Mouse (Mus musculus): ENCODE results near the gene Prkcz.

DNA sequence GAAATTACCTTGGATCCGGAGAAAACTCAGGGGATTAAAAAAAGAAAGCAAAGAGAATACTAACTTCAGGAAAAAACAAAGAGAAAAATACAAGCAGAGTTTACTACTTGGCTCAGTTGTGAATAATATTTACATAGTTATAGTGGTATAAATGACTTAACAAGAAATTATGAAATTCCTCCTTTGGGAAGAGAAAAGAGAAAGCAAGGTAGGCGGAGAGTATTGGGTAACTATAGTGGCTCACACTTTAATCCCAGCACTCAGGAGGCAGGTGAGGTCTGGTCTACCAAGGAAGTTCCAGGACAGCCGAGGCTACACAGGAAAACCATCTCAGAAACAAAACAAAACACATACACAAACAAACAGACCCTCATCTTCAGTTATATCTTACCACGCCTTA, 133.2 kb downstream of the Prkcz start:
- TF ChIP-seq CTCF (IDR thresholded peaks at IDR 0.05; ENCODE audit: low read depth) (no peak), EP300 (IDR thresholded peaks at IDR 0.05; ENCODE audit: low read depth) (no peak)
